Mouse (Mus musculus) midbrain, embryonic 14.5 days (tissue): Measurements from ENCODE around the gene Tsc22d2. TPM values are rescaled to one million over a fixed set of nuclear protein-coding genes. Genes with fewer than 3 reads are reported as not detected.

Experiments
- ATAC-seq: fragments of 200-750 bp; cut with Nextera tagmentation; 2 replicates; pipeline ENCODE4 v1.8.0; 2017; ENCODE audit warnings: moderate number of reproducible peaks, moderate library complexity; ENCODE audit not compliant: low FRiP score, low TSS enrichment
- DNase-seq: peaks from one replicate; pipeline ENCODE4 v3.0.0-alpha.2; 2015
- H3K27ac ChIP-seq: fragments of 300-500 bp; sonication (generic); replicated peaks from 2 replicates; pipeline ENCODE4 v1.5.1; 2014; ENCODE audit warnings: mild to moderate bottlenecking, low read depth, low read length, moderate library complexity
- H3K27me3 ChIP-seq: fragments of 300-500 bp; sonication (generic); 2 replicates; pipeline ENCODE4 v1.6.1; 2014; ENCODE audit warnings: low read length, control low read depth, mixed read lengths; ENCODE audit not compliant: control insufficient read depth, insufficient read depth
- H3K36me3 ChIP-seq: fragments of 300-500 bp; sonication (generic); 2 replicates; pipeline ENCODE4 v1.6.1; 2014; ENCODE audit warnings: low read length, control low read depth; ENCODE audit not compliant: control insufficient read depth, insufficient read depth
- H3K4me1 ChIP-seq: fragments of 300-500 bp; sonication (generic); 2 replicates; pipeline ENCODE4 v1.6.1; 2014; ENCODE audit warnings: mild to moderate bottlenecking, antibody characterized with exemption, low read length, control low read depth; ENCODE audit not compliant: control insufficient read depth, insufficient read depth
- H3K4me2 ChIP-seq: fragments of 300-500 bp; sonication (generic); 2 replicates; pipeline ENCODE4 v1.6.1; 2014; ENCODE audit warnings: mild to moderate bottlenecking, low read length, moderate library complexity
- H3K4me3 ChIP-seq: fragments of 300-500 bp; sonication (generic); replicated peaks from 2 replicates; pipeline ENCODE4 v1.5.1; 2014; ENCODE audit warnings: low read depth, low read length
- H3K9ac ChIP-seq: fragments of 300-500 bp; sonication (generic); replicated peaks from 2 replicates; pipeline ENCODE4 v1.6.1; 2014; ENCODE audit warnings: mild to moderate bottlenecking, low read length, moderate library complexity
- H3K9me3 ChIP-seq: fragments of 300-500 bp; sonication (generic); 2 replicates; pipeline ENCODE4 v1.6.1; 2016; ENCODE audit warnings: low read length, control low read depth, mixed read lengths; ENCODE audit not compliant: control insufficient read depth
- WGBS: fragments of 180-500 bp; shearing (Covaris S2); extraction: QIAGEN DNeasy Blood & Tissue Kit; methylation state at CpG from one replicate; pipeline ENCODE4 v1.1.7; 2014; 5-methylcytosine and 5-hydroxymethylcytosine counted together
- polyA plus RNA-seq: library from polyadenylated mRNA; unstranded; fragments of >200 nt; fragmentation: Nextera tagmentation; extraction: Ambion mirVana; gene quantifications from 2 replicates; pipeline ENCODE4 v1.2.1, GENCODE M21; 2014

The Tsc22d2 gene
- polyA plus RNA-seq, 1 experiment from 2014 or later: 14.5 TPM

- Histone ChIP-seq H3K4me2 (no peak overlapping the region), H3K27ac (no peak overlapping the region), H3K27me3 (no peaks in the 10 kb centered on the region), H3K9ac (no peak overlapping the region), H3K4me1 (no peaks in the 10 kb centered on the region), H3K4me3 (no peak overlapping the region), H3K36me3 (no peaks in the 10 kb centered on the region), H3K9me3 (no peaks in the 10 kb centered on the region)
- ATAC-seq (no peak), DNase-seq (peak; percentile 48)
- 79% methylated on average over 7 of the region's 7 CpGs for WGBS
Measured at GRCm38 (mm10) chr3:58490787-58491186, 76.3 kb downstream of the Tsc22d2 start.

GRCm38 (mm10) chr3:58493621-58494020 lies 79.1 kb downstream of the Tsc22d2 start:
- H3K9ac ChIP-seq: no peak overlapping the region
- H3K27me3 ChIP-seq: no peaks in the 10 kb centered on the region
- DNase-seq: no peak
- no peaks in the 10 kb centered on the region for H3K36me3 ChIP-seq
- H3K4me1 ChIP-seq: no peaks in the 10 kb centered on the region
- no peak for ATAC-seq
- no peak overlapping the region for H3K4me3 ChIP-seq
- WGBS: 90% methylated on average over 4 of the region's 4 CpGs
- no peak overlapping the region for H3K27ac ChIP-seq
- H3K9me3 ChIP-seq: no peaks in the 10 kb centered on the region
- H3K4me2 ChIP-seq: no peak overlapping the region

- DNase-seq (no peak), ATAC-seq (no peak)
- no peaks in the 10 kb centered on the region for H3K36me3 ChIP-seq
- 66% methylated on average over 2 of the region's 2 CpGs for WGBS
- no peak overlapping the region for H3K27ac ChIP-seq
- H3K9ac ChIP-seq: no peak overlapping the region
- H3K4me1 ChIP-seq: no peaks in the 10 kb centered on the region
- H3K4me2 ChIP-seq: no peak overlapping the region
- no peaks in the 10 kb centered on the region for H3K9me3 ChIP-seq
- H3K4me3 ChIP-seq: no peak overlapping the region
- H3K27me3 ChIP-seq: no peaks in the 10 kb centered on the region
Measured at GRCm38 (mm10) chr3:58501961-58502360, 87.4 kb downstream of the Tsc22d2 start.

DNA sequence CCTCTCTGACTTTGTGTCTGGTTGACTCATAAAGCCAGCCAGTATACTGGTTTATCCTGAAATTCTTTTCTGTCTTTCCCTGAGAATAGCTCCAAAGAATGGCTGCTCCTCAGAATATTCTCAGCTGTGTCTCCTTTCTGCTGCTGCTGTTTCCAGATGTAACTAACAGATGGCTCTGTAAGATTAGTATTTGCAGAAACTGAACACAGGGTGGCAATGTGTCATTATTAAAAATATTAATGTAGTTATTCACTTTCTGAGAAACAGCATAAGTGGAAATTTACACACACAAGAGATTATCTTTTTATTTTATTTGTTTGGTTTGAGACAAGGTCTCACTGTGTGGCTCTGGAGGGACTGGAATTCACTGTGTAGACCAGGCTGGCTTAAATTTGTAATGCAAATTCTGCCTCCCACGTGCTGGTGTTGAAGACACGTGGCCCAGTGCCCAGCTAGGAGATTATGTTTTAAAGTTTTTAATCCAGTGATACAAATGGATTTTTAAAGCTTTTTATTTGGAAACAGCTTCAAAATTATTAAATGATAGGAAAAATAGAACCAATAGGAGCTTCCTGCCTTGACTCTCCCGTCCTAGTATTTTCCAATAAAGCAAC lies 89.3 kb downstream of the Tsc22d2 start:
- H3K27ac ChIP-seq: no peak overlapping the region
- no peak for ATAC-seq
- no peak overlapping the region for H3K4me2 ChIP-seq
- no peak overlapping the region for H3K4me3 ChIP-seq
- H3K9me3 ChIP-seq: no peaks in the 10 kb centered on the region
- 33% methylated on average over 3 of the region's 3 CpGs for WGBS
- no peak overlapping the region for H3K9ac ChIP-seq
- H3K4me1 ChIP-seq: no peaks in the 10 kb centered on the region
- no peaks in the 10 kb centered on the region for H3K27me3 ChIP-seq
- peak; percentile 8 for DNase-seq
- no peaks in the 10 kb centered on the region for H3K36me3 ChIP-seq

GRCm38 (mm10) chr3:58504676-58505075 lies 90.2 kb downstream of the Tsc22d2 start:
- H3K9me3 ChIP-seq: no peaks in the 10 kb centered on the region
- no peaks in the 10 kb centered on the region for H3K36me3 ChIP-seq
- no peaks in the 10 kb centered on the region for H3K27me3 ChIP-seq
- DNase-seq: no peak
- no peak overlapping the region for H3K4me3 ChIP-seq
- no peaks in the 10 kb centered on the region for H3K4me1 ChIP-seq
- no peak overlapping the region for H3K4me2 ChIP-seq
- H3K9ac ChIP-seq: no peak overlapping the region
- H3K27ac ChIP-seq: no peak overlapping the region
- ATAC-seq: no peak

- H3K27me3 ChIP-seq: no peaks in the 10 kb centered on the region
- no peaks in the 10 kb centered on the region for H3K36me3 ChIP-seq
- no peaks in the 10 kb centered on the region for H3K4me1 ChIP-seq
- ATAC-seq (no peak), DNase-seq (no peak)
- H3K9ac ChIP-seq: no peak overlapping the region
- no peak overlapping the region for H3K27ac ChIP-seq
- H3K4me2 ChIP-seq: no peak overlapping the region
- WGBS: 91% methylated on average over 7 of the region's 7 CpGs
- H3K4me3 ChIP-seq: no peak overlapping the region
- no peaks in the 10 kb centered on the region for H3K9me3 ChIP-seq
Measured at GRCm38 (mm10) chr3:58508020-58508750, 93.7 kb downstream of the Tsc22d2 start.

- no peaks in the 10 kb centered on the region for H3K36me3 ChIP-seq
- H3K27me3 ChIP-seq: no peaks in the 10 kb centered on the region
- no peaks in the 10 kb centered on the region for H3K9me3 ChIP-seq
- ATAC-seq: no peak
- no peak overlapping the region for H3K9ac ChIP-seq
- H3K4me3 ChIP-seq: no peak overlapping the region
- DNase-seq: no peak
- no peak overlapping the region for H3K27ac ChIP-seq
- H3K4me2 ChIP-seq: no peak overlapping the region
- H3K4me1 ChIP-seq: no peaks in the 10 kb centered on the region
Measured at GRCm38 (mm10) chr3:58511581-58511980, 97.1 kb downstream of the Tsc22d2 start.

- Histone ChIP-seq H3K36me3 (no peaks in the 10 kb centered on the region), H3K9ac (no peak overlapping the region), H3K4me3 (no peak overlapping the region), H3K9me3 (no peaks in the 10 kb centered on the region), H3K4me2 (no peak overlapping the region), H3K27ac (no peak overlapping the region), H3K27me3 (no peaks in the 10 kb centered on the region), H3K4me1 (no peaks in the 10 kb centered on the region)
- ATAC-seq (no peak), DNase-seq (no peak)
- 85% methylated on average over 3 of the region's 3 CpGs for WGBS
Measured at GRCm38 (mm10) chr3:58512740-58513139, 98.2 kb downstream of the Tsc22d2 start.

GRCm38 (mm10) chr3:58513483-58513882 lies 99.0 kb downstream of the Tsc22d2 start:
- Histone ChIP-seq H3K27ac (no peak overlapping the region), H3K36me3 (no peaks in the 10 kb centered on the region), H3K27me3 (no peaks in the 10 kb centered on the region), H3K4me3 (no peak overlapping the region), H3K4me2 (no peak overlapping the region), H3K4me1 (no peaks in the 10 kb centered on the region), H3K9me3 (no peaks in the 10 kb centered on the region), H3K9ac (no peak overlapping the region)
- DNase-seq (no peak), ATAC-seq (no peak)
- 81% methylated on average over 4 of the region's 4 CpGs for WGBS
